Mouse (Mus musculus) hindbrain, embryonic 15.5 days (tissue): ENCODE measurements around the gene Mlkl. TPM values are rescaled to one million over a fixed set of nuclear protein-coding genes. Genes with fewer than 3 reads are reported as not detected.

Experiments used
- ATAC-seq: fragments of 200-750 bp; cut with Nextera tagmentation; 2 replicates; pipeline ENCODE4 v1.8.0; 2017; ENCODE audit warnings: low read depth, moderate number of reproducible peaks, moderate TSS enrichment; ENCODE audit not compliant: low FRiP score
- H3K27ac ChIP-seq: fragments of 300-500 bp; sonication (generic); replicated peaks from 2 replicates; pipeline ENCODE4 v1.5.1; 2015; ENCODE audit warnings: mild to moderate bottlenecking, inconsistent platforms
- H3K27me3 ChIP-seq: fragments of 300-500 bp; sonication (generic); 2 replicates; pipeline ENCODE4 v1.6.1; 2015; ENCODE audit warnings: control low read depth, inconsistent platforms
- H3K36me3 ChIP-seq: fragments of 300-500 bp; sonication (generic); 2 replicates; pipeline ENCODE4 v1.6.1; 2015; ENCODE audit warnings: control low read depth, inconsistent platforms
- H3K4me1 ChIP-seq: fragments of 300-500 bp; sonication (generic); replicated peaks from 2 replicates; pipeline ENCODE4 v1.6.1; 2015; ENCODE audit warnings: control low read depth, inconsistent platforms
- H3K4me2 ChIP-seq: fragments of 300-500 bp; sonication (generic); 2 replicates; pipeline ENCODE4 v1.6.1; 2015; ENCODE audit warnings: moderate library complexity, mild to moderate bottlenecking, inconsistent platforms
- H3K4me3 ChIP-seq: fragments of 300-500 bp; sonication (generic); 2 replicates; pipeline ENCODE4 v1.5.1; 2015; ENCODE audit warnings: mild to moderate bottlenecking, inconsistent platforms
- H3K9ac ChIP-seq: fragments of 300-500 bp; sonication (generic); 2 replicates; pipeline ENCODE4 v1.6.1; 2015; ENCODE audit warnings: inconsistent platforms
- H3K9me3 ChIP-seq: fragments of 300-500 bp; sonication (generic); 2 replicates; pipeline ENCODE4 v1.6.1; 2016; ENCODE audit warnings: control low read depth, inconsistent platforms
- WGBS: fragments of 180-500 bp; shearing (Covaris S2); methylation state at CpG from one replicate; pipeline ENCODE4 v1.1.7; 2015; 5-methylcytosine and 5-hydroxymethylcytosine counted together
- polyA plus RNA-seq: library from polyadenylated mRNA; unstranded; fragments of >200 nt; fragmentation: Nextera tagmentation; extraction: Ambion mirVana; gene quantifications from 2 replicates; pipeline ENCODE4 v1.2.1, GENCODE M21; 2015

The Mlkl gene
- polyA plus RNA-seq: 0.51 and 0.64 TPM in 2 replicates

GRCm38 (mm10) chr8:111337890-111338347 is at the start of gene Mlkl:
TSS of gene Mlkl (minus strand) at chr8:111338177.
- Histone ChIP-seq H3K9ac (0 out of 2 replicates have a peak within 1 kb of the TSS, but pooled peaks have one; percentile 28), H3K9me3 (no peaks in the 10 kb centered on the region)
- under 1% methylated on average over 29 of the region's 29 CpGs for WGBS

GRCm38 (mm10) chr8:111385915-111386314 is 47.9 kb upstream of the Mlkl start:
- 76% methylated on average over 9 of the region's 9 CpGs for WGBS
- Histone ChIP-seq H3K4me2 (no peak overlapping the region), H3K27ac (no peak overlapping the region), H3K9me3 (no peaks in the 10 kb centered on the region), H3K4me3 (no peak overlapping the region), H3K4me1 (no peaks in the 10 kb centered on the region), H3K27me3 (peaks cover 8% of the 10 kb centered on the region), H3K9ac (no peak overlapping the region), H3K36me3 (no peaks in the 10 kb centered on the region)
- no peak for ATAC-seq

More at GRCm38 (mm10) chr8:111337890-111338347, at the start of gene Mlkl:
- peaks cover 7% of the 10 kb centered on the region for H3K4me1 ChIP-seq
- H3K4me3 ChIP-seq: peak within 1 kb of the TSS; percentile 42
- H3K27me3 ChIP-seq: peaks cover 13% of the 10 kb centered on the region
- peak within 1 kb of the TSS; percentile 78 for H3K4me2 ChIP-seq
- ATAC-seq: no peak
- no peaks in the 10 kb centered on the region for H3K36me3 ChIP-seq
- H3K27ac ChIP-seq: no peak within 1 kb of the TSS

GRCm38 (mm10) chr8:111384628-111385027 is 46.7 kb upstream of the Mlkl start:
- no peak for ATAC-seq
- Histone ChIP-seq H3K4me2 (no peak overlapping the region), H3K27me3 (peaks cover 3% of the 10 kb centered on the region; the same call in 1 of the 2 replicates), H3K9me3 (no peaks in the 10 kb centered on the region), H3K36me3 (no peaks in the 10 kb centered on the region), H3K27ac (no peak overlapping the region), H3K9ac (no peak overlapping the region), H3K4me1 (no peaks in the 10 kb centered on the region), H3K4me3 (no peak overlapping the region)
- WGBS: 37% methylated on average over 2 of the region's 2 CpGs

- H3K4me2 ChIP-seq: no peak overlapping the region
- H3K9ac ChIP-seq: no peak overlapping the region
- ATAC-seq: peak; percentile 61; the same call in 1 of the 2 replicates
- H3K27ac ChIP-seq: no peak overlapping the region
- H3K4me3 ChIP-seq: no peak overlapping the region
- no peaks in the 10 kb centered on the region for H3K36me3 ChIP-seq
- H3K9me3 ChIP-seq: no peaks in the 10 kb centered on the region
- 40% methylated on average over 6 of the region's 6 CpGs for WGBS
- H3K4me1 ChIP-seq: no peaks in the 10 kb centered on the region
- H3K27me3 ChIP-seq: no peaks in the 10 kb centered on the region
Measured at GRCm38 (mm10) chr8:111375192-111375591, 37.2 kb upstream of the Mlkl start.

GRCm38 (mm10) chr8:111369711-111370110 is 31.7 kb upstream of the Mlkl start:
- H3K27ac ChIP-seq: no peak overlapping the region
- no peak overlapping the region for H3K4me2 ChIP-seq
- H3K4me3 ChIP-seq: no peak overlapping the region
- no peaks in the 10 kb centered on the region for H3K4me1 ChIP-seq
- no peaks in the 10 kb centered on the region for H3K27me3 ChIP-seq
- H3K36me3 ChIP-seq: no peaks in the 10 kb centered on the region
- ATAC-seq: no peak
- 89% methylated on average over 9 of the region's 9 CpGs for WGBS
- no peak overlapping the region for H3K9ac ChIP-seq
- no peaks in the 10 kb centered on the region for H3K9me3 ChIP-seq

- Histone ChIP-seq H3K9ac (no peak overlapping the region), H3K4me3 (no peak overlapping the region), H3K4me2 (0 out of 2 replicates have a peak overlapping the region, but pooled peaks have one; percentile 18), H3K27me3 (no peaks in the 10 kb centered on the region), H3K27ac (no peak overlapping the region), H3K4me1 (no peaks in the 10 kb centered on the region), H3K9me3 (no peaks in the 10 kb centered on the region), H3K36me3 (no peaks in the 10 kb centered on the region)
- 79% methylated on average over 8 of the region's 8 CpGs for WGBS
- no peak for ATAC-seq
Measured at GRCm38 (mm10) chr8:111367350-111367749, 29.4 kb upstream of the Mlkl start.

GRCm38 (mm10) chr8:111366610-111367234 is 28.7 kb upstream of the Mlkl start:
- H3K4me3 ChIP-seq: no peak overlapping the region
- H3K9ac ChIP-seq: no peak overlapping the region
- no peak overlapping the region for H3K27ac ChIP-seq
- no peaks in the 10 kb centered on the region for H3K36me3 ChIP-seq
- no peaks in the 10 kb centered on the region for H3K9me3 ChIP-seq
- no peaks in the 10 kb centered on the region for H3K4me1 ChIP-seq
- peak overlapping the region; percentile 18; the same call in 1 of the 2 replicates for H3K4me2 ChIP-seq
- no peak for ATAC-seq
- H3K27me3 ChIP-seq: no peaks in the 10 kb centered on the region
- 38% methylated on average over 14 of the region's 14 CpGs for WGBS

GRCm38 (mm10) chr8:111363489-111363888 is 25.5 kb upstream of the Mlkl start:
- Histone ChIP-seq H3K27me3 (no peaks in the 10 kb centered on the region), H3K4me3 (no peak overlapping the region), H3K27ac (no peak overlapping the region), H3K36me3 (no peaks in the 10 kb centered on the region), H3K9me3 (no peaks in the 10 kb centered on the region), H3K4me1 (no peaks in the 10 kb centered on the region), H3K9ac (no peak overlapping the region), H3K4me2 (no peak overlapping the region)
- ATAC-seq: no peak
- 82% methylated on average over 8 of the region's 8 CpGs for WGBS

- Histone ChIP-seq H3K27me3 (no peaks in the 10 kb centered on the region), H3K9ac (no peak overlapping the region), H3K9me3 (no peaks in the 10 kb centered on the region), H3K4me3 (no peak overlapping the region), H3K36me3 (no peaks in the 10 kb centered on the region), H3K4me2 (no peak overlapping the region), H3K27ac (no peak overlapping the region), H3K4me1 (no peaks in the 10 kb centered on the region)
- 64% methylated on average over 7 of the region's 7 CpGs for WGBS
- no peak for ATAC-seq
Measured at GRCm38 (mm10) chr8:111360579-111361209, 22.7 kb upstream of the Mlkl start.

GRCm38 (mm10) chr8:111359936-111360335 is 22.0 kb upstream of the Mlkl start:
- Histone ChIP-seq H3K4me3 (no peak overlapping the region), H3K36me3 (no peaks in the 10 kb centered on the region), H3K4me2 (no peak overlapping the region), H3K27ac (no peak overlapping the region), H3K27me3 (no peaks in the 10 kb centered on the region), H3K4me1 (no peaks in the 10 kb centered on the region), H3K9ac (no peak overlapping the region), H3K9me3 (no peaks in the 10 kb centered on the region)
- 73% methylated on average over 5 of the region's 5 CpGs for WGBS
- ATAC-seq: no peak

GRCm38 (mm10) chr8:111358905-111359304 is 20.9 kb upstream of the Mlkl start:
- Histone ChIP-seq H3K9ac (no peak overlapping the region), H3K4me3 (no peak overlapping the region), H3K27me3 (no peaks in the 10 kb centered on the region), H3K36me3 (no peaks in the 10 kb centered on the region), H3K27ac (no peak overlapping the region), H3K9me3 (no peaks in the 10 kb centered on the region), H3K4me1 (no peaks in the 10 kb centered on the region), H3K4me2 (no peak overlapping the region)
- no peak for ATAC-seq
- WGBS: 76% methylated on average over 1 of the region's 1 CpGs

- H3K9me3 ChIP-seq: no peaks in the 10 kb centered on the region
- no peaks in the 10 kb centered on the region for H3K27me3 ChIP-seq
- H3K27ac ChIP-seq: no peak overlapping the region
- no peak overlapping the region for H3K4me2 ChIP-seq
- H3K36me3 ChIP-seq: no peaks in the 10 kb centered on the region
- ATAC-seq: no peak
- H3K9ac ChIP-seq: no peak overlapping the region
- no peak overlapping the region for H3K4me3 ChIP-seq
- no peaks in the 10 kb centered on the region for H3K4me1 ChIP-seq
- WGBS: 86% methylated on average over 4 of the region's 4 CpGs
Measured at GRCm38 (mm10) chr8:111357433-111357832, 19.5 kb upstream of the Mlkl start.
